Mouse (Mus musculus) ES-E14 (cell line): ENCODE data around the gene Hsd17b6.

Experiments
- CHD2 ChIP-seq: IDR thresholded peaks from 2 replicates; pipeline ENCODE4 v1.6.1; 2014; ENCODE audit warnings: mild to moderate bottlenecking, low read depth, low read length, inconsistent platforms
- HCFC1 ChIP-seq: IDR thresholded peaks from 2 replicates; pipeline ENCODE4 v1.6.1; 2012; ENCODE audit warnings: low read length, inconsistent platforms, borderline replicate concordance; ENCODE audit not compliant: insufficient read depth
- MAFK ChIP-seq: IDR thresholded peaks from 2 replicates; pipeline ENCODE4 v1.6.1; 2014; ENCODE audit warnings: mild to moderate bottlenecking, low read depth, low read length, inconsistent platforms; ENCODE audit not compliant: insufficient read depth
- ZNF384 ChIP-seq: IDR thresholded peaks from 2 replicates; pipeline ENCODE4 v1.6.1; 2012; ENCODE audit warnings: low read depth, low read length, inconsistent platforms

- no peak for TF ChIP-seq CHD2
- TF ChIP-seq ZNF384 = no peak
- no peak for TF ChIP-seq MAFK
- no peak for TF ChIP-seq HCFC1
These were observed 45.6 kb upstream of the Hsd17b6 start for GRCm38 (mm10) chr10:128053001-128053400.
